Mouse (Mus musculus): Measurements from ENCODE around the gene Csrp2. TPM values are rescaled to one million over a fixed set of nuclear protein-coding genes. Genes with fewer than 3 reads are reported as not detected.

Csrp2 gene
- total and polyA plus RNA-seq, 3 experiments: 4.8 to 19.6 TPM; not detected in 1

DNA sequence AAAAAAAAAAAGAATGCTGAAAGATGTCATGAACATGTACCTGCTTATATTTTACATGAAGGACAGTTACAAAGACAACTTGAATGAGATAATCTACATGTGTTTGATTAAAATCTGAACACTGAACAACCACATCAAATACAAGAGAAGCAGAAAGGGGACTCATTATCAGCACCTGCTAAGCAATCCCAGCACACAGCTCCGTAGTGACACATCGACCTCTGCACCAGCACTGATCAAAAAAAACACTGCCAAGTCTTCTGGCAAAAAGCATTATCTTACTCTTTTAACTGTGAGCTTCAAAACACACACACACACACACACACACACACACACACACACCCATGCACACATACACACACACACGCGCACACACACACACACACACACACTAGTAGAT is 32.2 kb downstream of the Csrp2 start:
- no peak overlapping the region for H3K9ac ChIP-seq (ENCODE audit: control insufficient read depth, low read depth, low read length, poor library complexity, severe bottlenecking)
- H3K4me1 ChIP-seq (ENCODE audit: control insufficient read depth in 1 of 2, insufficient read depth in 2 of 2, low read length in 2 of 2): no peaks in the 10 kb centered on the region
- H3K36me3 ChIP-seq (ENCODE audit: control insufficient read depth in 1 of 2, insufficient read depth in 2 of 2, low read length in 2 of 2): peaks cover 0 to 7% of the 10 kb centered on the region in 2 experiments; a peak in 2 of 4 replicates
- no peaks in the 10 kb centered on the region for H3K27me3 ChIP-seq (ENCODE audit: control insufficient read depth in 1 of 2, insufficient read depth in 2 of 2, low read length in 2 of 2)
- no peak overlapping the region for H3K4me3 ChIP-seq (ENCODE audit: control insufficient read depth in 1 of 2, insufficient read depth in 1 of 2, low read depth in 2 of 2, low read length in 2 of 2)
- DNase-seq (ENCODE audit: low read depth, low spot score): no peak
- no peaks in the 10 kb centered on the region for H3K9me3 ChIP-seq (replicated peaks; ENCODE audit: insufficient read depth, low read length)
- no peaks in the 10 kb centered on the region for H3K79me2 ChIP-seq (ENCODE audit: control insufficient read depth, insufficient read depth, low read length, poor library complexity)
- no peak overlapping the region for H3K27ac ChIP-seq (ENCODE audit: control insufficient read depth, low read depth, low read length)
- TF ChIP-seq ZKSCAN1 (IDR thresholded peaks at IDR 0.05; ENCODE audit: low read depth, low read length): no peak
- TF ChIP-seq KAT2A (conservative IDR thresholded peaks at IDR 0.05; ENCODE audit: low read depth, low read length): no peak
- no peak for TF ChIP-seq POLR2AphosphoS5 (IDR thresholded peaks at IDR 0.05; ENCODE audit: borderline replicate concordance, low read depth, low read length)
- no peak for TF ChIP-seq RCOR1 (IDR thresholded peaks at IDR 0.05; ENCODE audit: low read depth, low read length)
- TF ChIP-seq POLR2A (IDR thresholded peaks at IDR 0.05; ENCODE audit: control insufficient read depth in 1 of 2, insufficient read depth in 1 of 2, low read depth in 1 of 2, low read length in 2 of 2, poor library complexity in 1 of 2): no peak
- no peak for TF ChIP-seq RAD21 (IDR thresholded peaks at IDR 0.05; ENCODE audit: low read depth, low read length)
- no peak for TF ChIP-seq BHLHE40 (IDR thresholded peaks at IDR 0.05; ENCODE audit: borderline replicate concordance, low read depth, low read length)
- no peak for TF ChIP-seq HCFC1 (IDR thresholded peaks at IDR 0.05; ENCODE audit: low read depth, low read length)
- TF ChIP-seq MAX (IDR thresholded peaks at IDR 0.05; ENCODE audit: low read length): no peak
- TF ChIP-seq CHD2 (IDR thresholded peaks at IDR 0.05; ENCODE audit: low read length): no peak
- TF ChIP-seq MYB (IDR thresholded peaks at IDR 0.05; ENCODE audit: low read depth, low read length): no peak
- TF ChIP-seq GATA1 (IDR thresholded peaks at IDR 0.05; ENCODE audit: low read depth, low read length): no peak
- no peak for TF ChIP-seq CHD1 (IDR thresholded peaks at IDR 0.05; ENCODE audit: low read depth, low read length)
- no peak for TF ChIP-seq E2F4 (IDR thresholded peaks at IDR 0.05; ENCODE audit: borderline replicate concordance, low read depth, low read length)
- TF ChIP-seq ZMIZ1 (IDR thresholded peaks at IDR 0.05; ENCODE audit: low read depth, low read length): no peak
- TF ChIP-seq USF2 (IDR thresholded peaks at IDR 0.05; ENCODE audit: borderline replicate concordance in 1 of 2, insufficient read depth in 1 of 2, low read depth in 1 of 2, low read length in 2 of 2): no peak
- no peak for TF ChIP-seq TBP (IDR thresholded peaks at IDR 0.05; ENCODE audit: low read depth, low read length)
- no peak for TF ChIP-seq CTCF (IDR thresholded peaks at IDR 0.05 in 2 of 3, conservative IDR thresholded peaks at IDR 0.05 in 1 of 3; ENCODE audit: control insufficient read depth in 1 of 3, insufficient read depth in 1 of 3, low read depth in 2 of 3, low read length in 3 of 3, poor library complexity in 1 of 3, severe bottlenecking in 1 of 3)
- TF ChIP-seq POLR2AphosphoS2 (IDR thresholded peaks at IDR 0.05; ENCODE audit: low read length): no peak

DNA sequence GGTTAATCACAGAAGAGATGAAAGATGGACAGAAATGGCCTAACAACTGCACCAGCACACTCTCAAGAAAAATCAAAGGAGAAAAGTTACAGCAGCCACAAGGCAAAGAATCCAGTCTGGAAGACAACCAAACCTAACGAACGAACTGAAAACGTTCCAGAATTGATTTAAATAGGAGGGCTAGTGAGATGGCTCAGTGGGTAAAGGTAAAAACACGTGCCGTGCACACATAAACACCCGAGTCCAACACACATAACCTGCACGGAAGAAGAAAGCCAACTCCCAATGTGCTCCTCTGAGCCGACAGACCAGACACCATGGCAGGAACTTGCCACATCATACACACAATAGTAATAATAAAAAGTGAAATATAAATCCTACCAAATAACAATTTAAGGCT is 32.7 kb downstream of the Csrp2 start:
- Histone ChIP-seq H3K79me2 (ENCODE audit: control insufficient read depth, insufficient read depth, low read length, poor library complexity) (no peaks in the 10 kb centered on the region), H3K36me3 (ENCODE audit: control insufficient read depth in 1 of 2, insufficient read depth in 2 of 2, low read length in 2 of 2) (peaks cover 0 to 8% of the 10 kb centered on the region in 2 experiments; a peak in 2 of 4 replicates), H3K4me1 (ENCODE audit: control insufficient read depth in 1 of 2, insufficient read depth in 2 of 2, low read length in 2 of 2) (no peaks in the 10 kb centered on the region), H3K27me3 (ENCODE audit: control insufficient read depth in 1 of 2, insufficient read depth in 2 of 2, low read length in 2 of 2) (no peaks in the 10 kb centered on the region), H3K9ac (ENCODE audit: control insufficient read depth, low read depth, low read length, poor library complexity, severe bottlenecking) (no peak overlapping the region), H3K27ac (ENCODE audit: control insufficient read depth, low read depth, low read length) (no peak overlapping the region), H3K9me3 (replicated peaks; ENCODE audit: insufficient read depth, low read length) (no peaks in the 10 kb centered on the region), H3K4me3 (ENCODE audit: control insufficient read depth in 1 of 2, insufficient read depth in 1 of 2, low read depth in 2 of 2, low read length in 2 of 2) (no peak overlapping the region)
- TF ChIP-seq SIN3A (IDR thresholded peaks at IDR 0.05; ENCODE audit: low read length) (no peak), POLR2A (IDR thresholded peaks at IDR 0.05; ENCODE audit: control insufficient read depth in 1 of 2, insufficient read depth in 1 of 2, low read depth in 1 of 2, low read length in 2 of 2, poor library complexity in 1 of 2) (no peak), ZMIZ1 (IDR thresholded peaks at IDR 0.05; ENCODE audit: low read depth, low read length) (no peak), NRF1 (IDR thresholded peaks at IDR 0.05; ENCODE audit: insufficient read depth, low read depth, low read length, poor library complexity, severe bottlenecking) (no peak), UBTF (IDR thresholded peaks at IDR 0.05; ENCODE audit: borderline replicate concordance, insufficient read depth, low read depth, low read length) (no peak), CHD2 (IDR thresholded peaks at IDR 0.05; ENCODE audit: low read length) (no peak), TBP (IDR thresholded peaks at IDR 0.05; ENCODE audit: low read depth, low read length) (no peak), GABPA (IDR thresholded peaks at IDR 0.05; ENCODE audit: low read depth, low read length) (no peak), ETS1 (IDR thresholded peaks at IDR 0.05; ENCODE audit: low read depth, low read length) (no peak)
- DNase-seq (ENCODE audit: low read depth, low spot score): no peak
